Mouse (Mus musculus): ENCODE data around the gene Gm47985. TPM values are rescaled to one million over a fixed set of nuclear protein-coding genes. Genes with fewer than 3 reads are reported as not detected.

Gm47985 gene
- polyA plus RNA-seq, 1 experiment = not detected

DNA sequence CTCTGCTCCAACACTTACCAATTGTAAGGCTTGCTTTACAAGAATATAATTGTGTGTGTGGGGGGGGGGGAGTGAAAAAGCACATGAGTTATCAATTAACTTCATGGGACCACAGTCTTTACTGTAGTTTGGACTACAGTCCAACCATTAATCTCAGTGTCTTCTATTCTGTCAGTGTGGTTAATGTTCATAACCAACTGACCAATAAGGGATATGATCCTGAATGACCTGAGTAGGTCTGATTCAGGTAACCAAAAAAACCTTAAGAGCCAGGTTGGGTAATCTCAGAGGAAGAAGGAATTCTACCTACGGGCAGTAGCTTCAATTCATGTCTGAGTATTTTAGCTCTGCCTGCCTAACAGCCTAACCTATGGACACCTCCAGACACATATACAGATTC, 42.2 kb downstream of the Gm47985 start:
- no peaks in the 10 kb centered on the region for H3K9me3 ChIP-seq
- 0 out of 2 replicates have a peak, but pooled peaks cover 5% of the 10 kb centered on the region for H3K4me1 ChIP-seq
- no peak for TF ChIP-seq FLI1 (IDR thresholded peaks at IDR 0.05; ENCODE audit: low read length)
- no peak for TF ChIP-seq GATA1 (IDR thresholded peaks at IDR 0.05; ENCODE audit: borderline replicate concordance, low read length)
- H3K27me3 ChIP-seq (replicated peaks) = no peaks in the 10 kb centered on the region
- H3K36me3 ChIP-seq (replicated peaks; ENCODE audit: low read length) = no peaks in the 10 kb centered on the region
- H3K4me3 ChIP-seq (replicated peaks) = no peak overlapping the region

DNA sequence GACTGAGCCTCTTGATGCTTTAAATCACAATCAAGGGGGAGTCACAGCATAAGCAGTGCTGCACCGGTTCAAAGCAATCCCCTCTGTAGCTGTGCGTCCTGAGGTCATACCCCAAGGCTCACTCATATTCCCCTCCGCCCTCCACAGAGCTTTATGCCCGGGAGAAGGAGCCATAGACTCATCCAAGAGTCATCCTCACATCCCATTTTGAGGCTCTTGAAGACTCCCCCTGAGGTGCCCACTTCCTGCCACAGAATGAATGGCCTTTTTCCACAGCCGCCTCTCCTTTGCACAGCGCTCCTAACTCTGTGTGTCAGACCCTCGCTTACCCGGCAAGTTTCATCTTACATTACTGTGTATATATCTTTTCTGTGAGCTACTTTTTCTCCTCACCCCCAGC, 45.2 kb downstream of the Gm47985 start:
- Histone ChIP-seq H3K9me3 (no peaks in the 10 kb centered on the region), H3K36me3 (replicated peaks; ENCODE audit: low read length) (no peaks in the 10 kb centered on the region), H3K4me3 (replicated peaks) (no peak overlapping the region), H3K4me1 (0 out of 2 replicates have a peak, but pooled peaks cover 5% of the 10 kb centered on the region), H3K27me3 (replicated peaks) (no peaks in the 10 kb centered on the region)
- TF ChIP-seq GATA1 (IDR thresholded peaks at IDR 0.05; ENCODE audit: borderline replicate concordance, low read length) = no peak
- TF ChIP-seq FLI1 (IDR thresholded peaks at IDR 0.05; ENCODE audit: low read length) = no peak

DNA sequence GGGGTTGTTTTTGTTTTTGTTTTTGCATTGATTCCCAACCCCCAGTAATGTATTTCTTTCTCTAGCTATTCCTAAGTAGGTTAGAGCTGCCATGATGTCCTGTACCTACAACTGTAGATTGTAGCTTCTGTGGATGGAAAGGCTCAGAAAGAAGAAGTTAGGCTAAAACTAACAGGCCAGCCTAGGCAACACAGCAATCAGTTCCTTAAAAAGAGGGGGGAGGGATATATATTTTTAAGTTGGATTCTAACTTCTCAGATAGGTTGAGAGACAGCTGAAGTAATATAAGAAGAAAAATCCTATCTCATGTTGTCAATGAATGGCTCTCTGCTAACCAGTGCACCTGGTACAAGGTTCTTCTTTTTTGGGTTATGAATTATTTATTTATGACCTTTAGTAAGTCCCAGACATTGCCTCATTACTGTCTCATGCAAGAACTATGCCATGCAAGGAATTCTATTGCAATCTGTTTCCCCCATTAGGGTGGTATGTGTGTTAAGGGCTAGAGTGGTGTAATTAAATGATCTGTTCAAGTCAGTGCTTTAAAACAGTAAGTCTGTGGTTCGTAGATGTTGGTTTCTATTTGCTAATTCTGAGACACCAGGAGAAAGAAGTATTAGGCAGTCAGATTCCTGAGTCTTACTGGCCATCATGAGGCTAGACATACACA, 46.1 kb downstream of the Gm47985 start:
- no peaks in the 10 kb centered on the region for H3K9me3 ChIP-seq
- no peak for TF ChIP-seq GATA1 (IDR thresholded peaks at IDR 0.05; ENCODE audit: borderline replicate concordance, low read length)
- no peak for TF ChIP-seq FLI1 (IDR thresholded peaks at IDR 0.05; ENCODE audit: low read length)
- H3K36me3 ChIP-seq (replicated peaks; ENCODE audit: low read length) = no peaks in the 10 kb centered on the region
- H3K4me1 ChIP-seq = 0 out of 2 replicates have a peak, but pooled peaks cover 5% of the 10 kb centered on the region
- no peak overlapping the region for H3K4me3 ChIP-seq (replicated peaks)
- H3K27me3 ChIP-seq (replicated peaks) = no peaks in the 10 kb centered on the region

DNA sequence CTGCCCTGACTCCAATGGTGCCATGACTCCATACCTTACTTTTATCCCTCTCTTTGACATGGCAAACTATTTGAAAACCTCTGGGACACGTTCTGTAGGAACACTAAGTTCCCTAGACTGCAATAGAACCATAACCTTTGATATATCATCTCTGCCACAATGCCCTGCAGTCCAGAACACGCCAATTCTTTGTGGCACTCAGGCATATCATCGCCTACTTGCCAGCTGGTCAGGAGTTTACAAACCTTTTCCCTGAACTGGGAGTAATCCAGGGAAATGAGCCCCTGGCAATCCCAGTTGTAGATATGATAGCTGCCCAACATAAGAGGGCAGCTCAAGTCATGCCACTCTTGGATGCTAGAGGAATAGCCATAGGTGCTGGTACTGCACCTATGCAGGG, 50.0 kb downstream of the Gm47985 start:
- Histone ChIP-seq H3K9me3 (no peaks in the 10 kb centered on the region), H3K27me3 (replicated peaks) (no peaks in the 10 kb centered on the region), H3K36me3 (replicated peaks; ENCODE audit: low read length) (no peaks in the 10 kb centered on the region), H3K4me1 (peaks cover 7% of the 10 kb centered on the region; the same call in 1 of the 2 replicates), H3K4me3 (replicated peaks) (no peak overlapping the region)
- TF ChIP-seq GATA1 (IDR thresholded peaks at IDR 0.05; ENCODE audit: borderline replicate concordance, low read length) = no peak
- no peak for TF ChIP-seq FLI1 (IDR thresholded peaks at IDR 0.05; ENCODE audit: low read length)

DNA sequence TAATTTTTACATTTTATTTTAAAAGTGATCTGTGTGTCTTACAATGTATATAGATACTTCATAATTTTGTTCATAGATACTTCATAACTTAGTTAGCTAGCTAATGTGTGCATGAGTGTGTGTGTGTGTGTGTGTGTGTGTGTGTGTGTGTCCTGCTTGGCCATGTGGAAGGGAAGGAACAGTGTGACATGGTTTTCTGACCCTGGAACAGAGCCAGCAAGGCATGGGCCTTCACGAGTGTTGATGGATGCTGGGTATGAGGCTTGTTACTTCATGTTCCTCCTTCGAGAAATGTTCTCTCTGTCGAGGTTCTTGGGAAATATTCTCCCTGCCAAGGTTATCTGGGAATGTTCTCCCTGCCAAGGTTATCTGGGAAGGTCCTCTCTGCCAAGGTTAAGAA, 51.4 kb downstream of the Gm47985 start:
- H3K27me3 ChIP-seq (replicated peaks) = no peaks in the 10 kb centered on the region
- peaks cover 4% of the 10 kb centered on the region; the same call in 1 of the 2 replicates for H3K4me1 ChIP-seq
- TF ChIP-seq GATA1 (IDR thresholded peaks at IDR 0.05; ENCODE audit: borderline replicate concordance, low read length) (no peak), FLI1 (IDR thresholded peaks at IDR 0.05; ENCODE audit: low read length) (no peak)
- no peaks in the 10 kb centered on the region for H3K36me3 ChIP-seq (replicated peaks; ENCODE audit: low read length)
- H3K9me3 ChIP-seq = no peaks in the 10 kb centered on the region
- no peak overlapping the region for H3K4me3 ChIP-seq (replicated peaks)

Other genes starting within 250 kb of the Gm47985 start
- gene Hmcn1, start 189.1 kb upstream of the Gm47985 start, polyA plus RNA-seq (2012; ENCODE audit: insufficient read depth, low replicate concordance) = 0.80 TPM in 1 of 2 replicates, not detected in the other
- gene Gm8947, start 9.8 kb downstream of the Gm47985 start, polyA plus RNA-seq (2012; ENCODE audit: insufficient read depth, low replicate concordance) = 1.0 TPM in 1 of 2 replicates, not detected in the other
- not detected in 2 replicates for gene Gm47995, start 15.9 kb downstream of the Gm47985 start, polyA plus RNA-seq (2012; ENCODE audit: insufficient read depth, low replicate concordance)
- 5.9 TPM in 1 of 2 replicates, not detected in the other for gene 3110040M04Rik, start 21.6 kb downstream of the Gm47985 start, polyA plus RNA-seq (2012; ENCODE audit: insufficient read depth, low replicate concordance)
- gene Gm47996, start 27.6 kb downstream of the Gm47985 start, polyA plus RNA-seq (2012; ENCODE audit: insufficient read depth, low replicate concordance) = not detected in 2 replicates
- 7.6 and 8.7 TPM in 2 replicates for gene Ivns1abp, start 161.9 kb downstream of the Gm47985 start, polyA plus RNA-seq (2012; ENCODE audit: insufficient read depth, low replicate concordance)
- gene Swt1, start 245.9 kb downstream of the Gm47985 start, polyA plus RNA-seq (2012; ENCODE audit: insufficient read depth, low replicate concordance) = 0.76 and 0.89 TPM in 2 replicates
- gene Trmt1l, start 246.0 kb downstream of the Gm47985 start, polyA plus RNA-seq (2012; ENCODE audit: insufficient read depth, low replicate concordance) = 5.1 and 5.8 TPM in 2 replicates

All from megakaryocyte, embryonic 14.5 days (primary cell).